16 mouse cellular contexts compared by ENCODE assay signal in genomic region chr3:138208821-138209220, GRCm38 (mm10).
"Had no signal": no experiment of that assay in that cellular context is flagged by ENCODE, and none has a peak within 500 bp of the region (broad histone marks: within the 10 kb centered on the region; RNA-seq: fewer than 3 reads in every experiment).

No protein-coding gene starts in this region.

- DNase-seq: heart, postnatal 10 days; heart, postnatal 14 days; heart, postnatal 36 days; heart, postnatal 4 days; kidney, adult 11 months; kidney, adult 18-20 months; kidney, adult 2 months; kidney, adult 8-10 months; kidney, adult 9 months; kidney, postnatal 10 days; kidney, postnatal 14 days; kidney, postnatal 25 days; kidney, postnatal 36 days; kidney, postnatal 4 days; layer of hippocampus, adult 9-11 months; layer of hippocampus, postnatal 36 days had no signal
